In the genomic region with DNA sequence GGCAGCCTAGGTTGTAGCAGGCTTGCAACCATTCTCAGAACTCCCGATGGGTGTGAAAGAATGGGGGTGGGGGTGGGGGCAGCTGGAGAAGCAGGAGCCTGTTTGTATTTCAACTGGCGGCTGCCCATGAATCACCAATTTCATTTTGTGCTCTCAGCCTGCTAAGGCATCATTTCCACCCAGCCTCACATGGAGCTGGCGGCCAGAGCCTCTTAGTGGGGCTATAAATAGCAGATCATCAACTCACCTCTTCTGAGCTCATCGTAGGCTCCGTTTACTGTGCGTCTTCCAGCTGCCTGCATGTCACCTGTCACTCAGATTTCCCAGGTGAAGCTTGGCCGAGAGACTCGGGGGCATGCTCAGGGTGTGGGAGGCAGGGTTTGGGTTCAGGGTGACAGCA, we compare ENCODE assay signal across 8 mouse cellular contexts. TPM values are rescaled to one million over a fixed set of nuclear protein-coding genes. Genes with fewer than 3 reads are reported as not detected.
DNase-seq lines count a peak whose midpoint lies in the region; ATAC-seq and TF ChIP-seq lines count a peak whose summit lies in the region.

No protein-coding gene starts in this region.

- TF ChIP-seq CTCF in stomach, postnatal 0 days (IDR thresholded peaks at IDR 0.05; ENCODE audit: low read depth): no peak

- H3K9me3 ChIP-seq in forebrain, embryonic 14.5 days (replicated peaks; ENCODE audit: control insufficient read depth, low read length): no peaks in the 10 kb centered on the region
- H3K9me3 ChIP-seq in forebrain, embryonic 10.5 days: no peaks in the 10 kb centered on the region
- H3K9me3 ChIP-seq in intestine, embryonic 15.5 days: no peaks in the 10 kb centered on the region
- no peaks in the 10 kb centered on the region for H3K9me3 ChIP-seq in stomach, postnatal 0 days (ENCODE audit: control insufficient read depth, low read length)

- H3K27ac ChIP-seq in forebrain, embryonic 14.5 days (ENCODE audit: low read depth, low read length): 0 out of 2 replicates have a peak overlapping the region, but pooled peaks have one; percentile 7
- no peak overlapping the region for H3K27ac ChIP-seq in forebrain, embryonic 10.5 days
- H3K27ac ChIP-seq in intestine, embryonic 15.5 days: no peak overlapping the region
- H3K27ac ChIP-seq in stomach, postnatal 0 days (replicated peaks): no peak overlapping the region

- H3K4me3 ChIP-seq in forebrain, embryonic 14.5 days (ENCODE audit: low read depth, low read length): no peak overlapping the region
- H3K4me3 ChIP-seq in forebrain, embryonic 10.5 days: no peak overlapping the region
- no peak overlapping the region for H3K4me3 ChIP-seq in intestine, embryonic 15.5 days (replicated peaks)
- H3K4me3 ChIP-seq in stomach, postnatal 0 days (ENCODE audit: low read depth, low read length): no peak overlapping the region

- H3K27me3 ChIP-seq in forebrain, embryonic 14.5 days (replicated peaks; ENCODE audit: control insufficient read depth, insufficient read depth, low read length): no peaks in the 10 kb centered on the region
- no peaks in the 10 kb centered on the region for H3K27me3 ChIP-seq in forebrain, embryonic 10.5 days (ENCODE audit: poor library complexity, severe bottlenecking)
- no peaks in the 10 kb centered on the region for H3K27me3 ChIP-seq in intestine, embryonic 15.5 days (replicated peaks)
- H3K27me3 ChIP-seq in stomach, postnatal 0 days (ENCODE audit: control insufficient read depth, insufficient read depth, low read length): no peaks in the 10 kb centered on the region

- peak; percentile 22 for DNase-seq in forebrain, embryonic 14.5 days (ENCODE audit: low spot score)
- DNase-seq in forebrain, embryonic 10.5 days (ENCODE audit: extremely low spot score, low spot score): no peak
- peak; percentile 77 for DNase-seq in right cerebral cortex, adult 18-20 months
- DNase-seq in right cerebral cortex, postnatal 4 days: no peak
- peak; percentile 19 for DNase-seq in stomach, postnatal 0 days (ENCODE audit: low spot score)
- no peak for DNase-seq in adrenal gland, adult 2 months
- no peak for DNase-seq in adrenal gland, postnatal 25 days

- no peak for TF ChIP-seq EP300 in stomach, postnatal 0 days (optimal IDR thresholded peaks at IDR 0.05)

- WGBS in forebrain, embryonic 14.5 days: 47% methylated on average over 8 of the region's 8 CpGs
- WGBS in forebrain, embryonic 10.5 days: 56% methylated on average over 8 of the region's 8 CpGs
- WGBS in intestine, embryonic 15.5 days: 7% methylated on average over 8 of the region's 8 CpGs
- 9% methylated on average over 8 of the region's 8 CpGs for WGBS in stomach, postnatal 0 days

- H3K36me3 ChIP-seq in forebrain, embryonic 14.5 days (ENCODE audit: control insufficient read depth, insufficient read depth, low read length): no peaks in the 10 kb centered on the region
- no peaks in the 10 kb centered on the region for H3K36me3 ChIP-seq in forebrain, embryonic 10.5 days (replicated peaks)
- no peaks in the 10 kb centered on the region for H3K36me3 ChIP-seq in intestine, embryonic 15.5 days
- H3K36me3 ChIP-seq in stomach, postnatal 0 days (ENCODE audit: control insufficient read depth, insufficient read depth, low read length): no peaks in the 10 kb centered on the region

- no peak overlapping the region for H3K4me2 ChIP-seq in forebrain, embryonic 14.5 days (ENCODE audit: low read length)
- H3K4me2 ChIP-seq in intestine, embryonic 15.5 days (replicated peaks): no peak overlapping the region
- H3K4me2 ChIP-seq in stomach, postnatal 0 days (replicated peaks; ENCODE audit: low read depth): no peak overlapping the region

- ATAC-seq in forebrain, embryonic 14.5 days: no peak
- ATAC-seq in intestine, embryonic 15.5 days: peak; percentile 34; the same call in 1 of the 2 replicates
- ATAC-seq in stomach, postnatal 0 days (ENCODE audit: low FRiP score, low TSS enrichment): no peak

- H3K4me1 ChIP-seq in forebrain, embryonic 14.5 days (ENCODE audit: control insufficient read depth, insufficient read depth, low read length): peaks cover 8% of the 10 kb centered on the region
- H3K4me1 ChIP-seq in forebrain, embryonic 10.5 days: peaks cover 20% of the 10 kb centered on the region
- H3K4me1 ChIP-seq in intestine, embryonic 15.5 days (replicated peaks): peaks cover 13% of the 10 kb centered on the region
- no peaks in the 10 kb centered on the region for H3K4me1 ChIP-seq in stomach, postnatal 0 days (replicated peaks; ENCODE audit: control insufficient read depth, insufficient read depth)

- peak overlapping the region; percentile 13; the same call in 1 of the 2 replicates for H3K9ac ChIP-seq in forebrain, embryonic 14.5 days (ENCODE audit: low read length)
- no peak overlapping the region for H3K9ac ChIP-seq in intestine, embryonic 15.5 days
- no peak overlapping the region for H3K9ac ChIP-seq in stomach, postnatal 0 days (ENCODE audit: low read length)

RNA-seq across cellular contexts. Expression of a gene that starts 21.9 kb away (rescaled TPM):
- 117 and 121 TPM in 2 replicates for polyA plus RNA-seq in forebrain, embryonic 14.5 days (2014; fragmentation: Nextera tagmentation; extraction: Ambion mirVana)
- 138 and 144 TPM in 2 replicates for polyA plus RNA-seq in forebrain, embryonic 10.5 days (2016; fragmentation: Nextera tagmentation; extraction: Ambion mirVana)
- polyA plus RNA-seq in intestine, embryonic 15.5 days (2015; fragmentation: Nextera tagmentation; extraction: Ambion mirVana): 84.7 and 90.3 TPM in 2 replicates
- 43.0 and 46.9 TPM in 2 replicates for polyA plus RNA-seq in stomach, postnatal 0 days (2015; fragmentation: Nextera tagmentation; extraction: Ambion mirVana)
- total RNA-seq in adrenal gland, adult 2 months (2021): 10 to 100 TPM; 15.2 to 22.2 TPM
- polyA plus RNA-seq in adrenal gland, adult 2 months (2012; rRNA removed): 8.5 and 9.9 TPM in 2 replicates
- 20.1 and 20.5 TPM in 2 replicates for total RNA-seq in adrenal gland, postnatal 25 days (2021)

RNA-seq across cellular contexts. Expression of a gene that starts 55.0 kb away (rescaled TPM):
- 189 and 211 TPM in 2 replicates for polyA plus RNA-seq in forebrain, embryonic 14.5 days (2014; fragmentation: Nextera tagmentation; extraction: Ambion mirVana)
- polyA plus RNA-seq in forebrain, embryonic 10.5 days (2016; fragmentation: Nextera tagmentation; extraction: Ambion mirVana): 199 TPM in 2 replicates
- polyA plus RNA-seq in intestine, embryonic 15.5 days (2015; fragmentation: Nextera tagmentation; extraction: Ambion mirVana): 189 and 212 TPM in 2 replicates
- 182 and 183 TPM in 2 replicates for polyA plus RNA-seq in stomach, postnatal 0 days (2015; fragmentation: Nextera tagmentation; extraction: Ambion mirVana)
- total RNA-seq in adrenal gland, adult 2 months (2021): 100 to 1,000 TPM; 133 to 196 TPM
- polyA plus RNA-seq in adrenal gland, adult 2 months (2012; rRNA removed): 30.9 and 43.4 TPM in 2 replicates
- total RNA-seq in adrenal gland, postnatal 25 days (2021): 140 and 160 TPM in 2 replicates

RNA-seq across cellular contexts. Expression of a gene that starts 58.5 kb away (rescaled TPM):
- polyA plus RNA-seq in forebrain, embryonic 14.5 days (2014; fragmentation: Nextera tagmentation; extraction: Ambion mirVana): 20.4 and 22.3 TPM in 2 replicates
- polyA plus RNA-seq in forebrain, embryonic 10.5 days (2016; fragmentation: Nextera tagmentation; extraction: Ambion mirVana): 11.0 and 13.0 TPM in 2 replicates
- 5.4 and 6.6 TPM in 2 replicates for polyA plus RNA-seq in intestine, embryonic 15.5 days (2015; fragmentation: Nextera tagmentation; extraction: Ambion mirVana)
- polyA plus RNA-seq in stomach, postnatal 0 days (2015; fragmentation: Nextera tagmentation; extraction: Ambion mirVana): 4.8 and 5.5 TPM in 2 replicates
- 1 to 10 TPM; 3.7 to 4.3 TPM for total RNA-seq in adrenal gland, adult 2 months (2021)
- polyA plus RNA-seq in adrenal gland, adult 2 months (2012; rRNA removed): 1.1 TPM in 2 replicates
- total RNA-seq in adrenal gland, postnatal 25 days (2021): 4.0 and 4.7 TPM in 2 replicates

Comparison
In these comparisons a context has a peak if more than half of its experiments do, and no peak if none do; other contexts are left out.
1. DNase-seq: peak in forebrain, embryonic 14.5 days (single experiment), right cerebral cortex, adult 18-20 months (single experiment) and stomach, postnatal 0 days (single experiment); none in forebrain, embryonic 10.5 days (single experiment), right cerebral cortex, postnatal 4 days (single experiment), adrenal gland, adult 2 months (single experiment) and adrenal gland, postnatal 25 days (single experiment).